Mouse (Mus musculus): ENCODE data around the gene Iqgap2.

Iqgap2 gene

GRCm38 (mm10) chr13:95697874-95698273 is 193.8 kb downstream of the Iqgap2 start:
- no peak for DNase-seq

DNA sequence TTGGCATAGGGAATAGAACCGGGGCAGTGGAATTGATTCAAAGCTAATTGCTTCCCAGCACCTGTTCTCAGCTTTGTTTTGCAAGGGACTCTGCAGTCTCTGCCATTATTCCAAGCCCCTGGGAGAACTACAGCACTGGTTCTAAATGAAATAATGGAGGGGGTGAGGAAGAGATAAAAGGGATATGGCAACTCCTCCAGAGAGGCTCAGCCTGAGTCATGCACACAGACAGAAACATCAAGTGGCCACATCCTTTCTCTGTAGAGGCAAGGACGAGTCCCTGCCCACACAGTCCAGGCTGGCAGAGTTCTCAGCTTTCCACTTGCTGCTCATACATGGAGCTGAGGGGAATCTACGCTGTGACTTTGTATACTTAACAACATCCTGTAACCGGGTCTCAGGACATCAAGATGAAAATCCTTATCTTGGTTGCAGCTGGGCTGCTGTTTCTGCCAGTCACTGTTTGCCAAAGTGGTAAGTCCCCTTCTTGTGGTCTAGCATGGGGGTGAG is 195.0 kb downstream of the Iqgap2 start, which contains the start of gene F2rl2:
F2rl2 (plus strand) TSS at position 200 of the 510 bp plus-strand sequence.
- DNase-seq, result peak; percentile 25

GRCm38 (mm10) chr13:95696120-95696653 is 195.5 kb downstream of the Iqgap2 start:
- no peak for DNase-seq

DNA sequence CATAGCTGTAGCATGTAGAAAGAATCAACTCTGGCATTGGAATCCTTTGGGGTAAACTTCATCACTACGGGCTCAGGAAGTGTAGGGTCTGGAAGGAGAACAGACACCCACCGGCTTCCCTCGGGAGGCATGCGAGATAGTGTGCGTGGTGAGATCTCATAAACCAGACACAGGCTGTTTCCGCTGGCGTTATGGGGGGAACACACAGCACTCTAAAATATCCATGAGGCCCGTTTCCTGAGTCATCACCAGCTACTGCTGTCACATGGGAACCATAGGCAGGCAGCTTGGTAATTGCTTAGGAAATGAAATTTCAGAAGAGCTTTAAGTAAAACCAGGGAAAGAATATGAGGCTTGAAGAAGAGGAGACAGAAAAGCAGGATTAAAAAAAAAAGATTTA is 199.5 kb downstream of the Iqgap2 start:
- DNase-seq, result no peak

GRCm38 (mm10) chr13:95688576-95688975 is 203.1 kb downstream of the Iqgap2 start:
- DNase-seq, result no peak

GRCm38 (mm10) chr13:95685736-95686135 is 206.0 kb downstream of the Iqgap2 start:
- DNase-seq, result no peak

GRCm38 (mm10) chr13:95684656-95685244 is 207.0 kb downstream of the Iqgap2 start:
- DNase-seq, result no peak

DNA sequence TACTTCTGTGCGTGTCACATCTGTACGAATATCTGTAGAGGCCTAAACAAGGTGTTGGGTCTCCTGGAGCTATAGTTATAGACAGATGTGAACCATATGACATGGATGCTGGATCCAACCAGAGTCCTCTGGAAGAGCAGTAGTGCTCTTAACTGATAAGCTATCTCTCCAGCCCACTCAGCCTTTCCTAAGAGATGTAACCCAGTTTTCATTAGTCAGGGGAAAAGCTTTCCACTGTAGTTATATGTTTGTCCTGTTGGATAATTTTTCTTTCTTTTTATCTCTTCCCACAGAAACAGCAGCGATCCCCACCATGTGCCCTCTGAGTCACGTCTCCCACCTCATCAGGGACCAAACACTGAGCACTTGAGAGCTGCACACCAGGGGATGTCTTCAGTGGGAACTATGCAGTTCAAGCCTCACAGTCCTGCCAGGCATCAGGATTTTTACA is 212.2 kb downstream of the Iqgap2 start:
- DNase-seq, result no peak

GRCm38 (mm10) chr13:95679078-95679477 is 212.6 kb downstream of the Iqgap2 start:
- DNase-seq, result no peak

DNA sequence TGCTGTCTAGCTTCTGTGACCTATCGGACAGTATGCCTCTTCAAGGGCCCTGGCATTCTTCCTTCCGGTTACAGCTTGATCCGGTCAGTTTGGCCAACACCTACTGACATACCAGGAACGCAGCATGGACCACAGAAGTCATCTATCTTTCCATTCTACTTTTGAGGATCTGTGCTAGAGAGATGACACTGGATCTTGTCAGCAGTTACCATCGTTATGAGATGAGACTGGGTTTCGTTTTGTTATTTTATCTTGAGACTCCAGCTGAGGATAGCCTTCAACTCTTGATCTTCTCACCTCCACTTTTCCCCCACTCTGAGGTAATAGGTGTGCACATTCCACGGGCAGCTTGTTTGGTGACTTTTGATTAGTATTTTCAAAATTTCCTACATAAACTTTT is 219.3 kb downstream of the Iqgap2 start:
- no peak for DNase-seq

GRCm38 (mm10) chr13:95671108-95671897 is 220.4 kb downstream of the Iqgap2 start:
- DNase-seq, result no peak

GRCm38 (mm10) chr13:95670534-95670933 is 221.2 kb downstream of the Iqgap2 start:
- no peak for DNase-seq

DNA sequence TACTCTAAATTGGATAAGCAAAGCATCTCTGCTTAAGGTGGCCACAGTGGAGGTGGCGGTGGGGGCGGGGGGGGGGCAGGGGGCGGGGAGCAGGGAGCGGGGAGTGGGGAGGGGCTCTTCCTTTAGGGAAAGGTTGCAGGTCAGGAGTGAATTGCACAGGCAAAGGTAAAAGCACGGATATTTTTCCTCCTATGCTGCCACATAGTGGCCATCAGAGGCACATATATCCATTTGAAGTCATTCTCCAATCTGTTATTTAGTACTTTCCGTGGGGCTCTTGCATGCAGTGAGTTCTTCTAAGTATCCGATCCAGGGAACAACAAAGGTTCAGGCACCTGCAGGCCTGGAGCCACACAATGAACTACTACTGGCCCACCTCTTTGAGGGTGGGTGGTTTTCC is 224.5 kb downstream of the Iqgap2 start:
- DNase-seq, result peak; percentile 43

DNA sequence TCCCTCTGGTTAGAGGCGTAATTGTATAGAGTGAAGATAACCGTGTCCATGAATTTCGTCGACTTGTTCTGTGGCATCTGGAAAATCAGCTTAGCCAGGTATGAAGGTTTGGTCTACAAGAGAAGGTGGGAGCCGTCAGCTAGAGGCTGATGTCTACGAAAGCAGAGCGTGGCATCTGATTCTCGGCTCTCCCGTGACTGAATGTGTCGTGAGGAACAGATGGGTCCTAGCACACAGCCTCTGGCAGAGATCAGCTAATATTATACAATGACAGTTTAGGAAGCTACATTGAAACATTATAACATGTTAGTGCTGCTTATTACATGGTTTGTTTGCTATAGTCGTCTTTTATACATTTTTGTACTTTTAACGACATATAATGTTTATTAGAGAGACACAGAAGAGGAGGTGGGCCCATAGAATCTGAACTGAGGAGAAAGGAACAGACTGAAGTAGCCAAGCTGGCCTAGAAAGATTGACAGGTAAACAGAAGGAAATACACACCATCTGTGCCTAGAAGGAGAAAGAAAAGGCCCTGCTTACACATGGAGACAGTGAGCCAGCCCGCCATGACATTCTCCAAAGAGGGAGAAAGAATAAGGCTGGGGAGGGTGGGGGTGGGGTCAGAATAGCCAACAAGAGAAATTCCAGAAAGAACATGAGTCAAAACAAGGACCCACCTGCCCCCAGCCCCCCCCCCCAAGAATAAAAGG is 225.9 kb downstream of the Iqgap2 start:
- DNase-seq, result no peak

DNA sequence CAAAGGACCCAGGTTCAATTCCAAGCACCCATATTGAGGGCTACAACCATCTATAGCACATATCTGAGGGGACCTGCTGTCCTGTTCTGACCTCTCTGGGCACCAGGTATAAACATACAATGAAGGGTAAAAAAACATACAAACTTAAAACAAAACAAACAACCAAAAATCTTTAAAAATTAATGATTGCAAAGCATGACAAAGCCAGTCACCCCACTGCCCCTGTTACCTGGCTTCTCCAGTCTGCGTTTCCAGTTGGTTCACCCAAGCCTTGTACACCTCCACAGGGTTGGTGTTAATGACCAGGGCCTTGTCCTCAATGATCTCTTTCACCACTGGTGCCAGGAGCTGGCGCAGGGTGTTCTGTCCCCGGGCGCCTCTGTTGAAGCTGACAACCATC is 227.9 kb downstream of the Iqgap2 start:
- no peak for DNase-seq

DNA sequence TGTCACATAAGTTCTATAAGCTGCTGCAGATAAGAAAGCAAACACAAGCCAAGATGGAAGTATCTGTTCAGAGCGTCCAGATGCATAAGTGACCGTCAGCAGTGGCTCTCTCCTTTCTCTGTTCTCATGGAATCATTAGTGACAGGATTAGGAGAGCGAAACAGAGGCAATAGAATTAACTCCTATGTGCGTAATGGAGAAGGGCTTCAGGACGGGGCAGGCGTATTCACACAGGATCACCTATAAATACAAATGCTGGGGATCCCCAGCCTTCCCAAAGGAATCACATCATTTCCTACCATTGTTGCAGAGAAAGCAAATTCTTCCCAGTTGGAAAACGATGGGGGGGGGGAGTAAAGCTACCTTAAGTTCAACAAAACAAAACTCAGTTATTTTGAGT is 232.3 kb downstream of the Iqgap2 start:
- no peak for DNase-seq

- DNase-seq, result no peak
These were observed 234.6 kb downstream of the Iqgap2 start for GRCm38 (mm10) chr13:95657171-95657570.

GRCm38 (mm10) chr13:95655284-95655683 is 236.4 kb downstream of the Iqgap2 start:
- DNase-seq, result peak; percentile 60

GRCm38 (mm10) chr13:95653696-95654095 is 238.0 kb downstream of the Iqgap2 start:
- no peak for DNase-seq

DNA sequence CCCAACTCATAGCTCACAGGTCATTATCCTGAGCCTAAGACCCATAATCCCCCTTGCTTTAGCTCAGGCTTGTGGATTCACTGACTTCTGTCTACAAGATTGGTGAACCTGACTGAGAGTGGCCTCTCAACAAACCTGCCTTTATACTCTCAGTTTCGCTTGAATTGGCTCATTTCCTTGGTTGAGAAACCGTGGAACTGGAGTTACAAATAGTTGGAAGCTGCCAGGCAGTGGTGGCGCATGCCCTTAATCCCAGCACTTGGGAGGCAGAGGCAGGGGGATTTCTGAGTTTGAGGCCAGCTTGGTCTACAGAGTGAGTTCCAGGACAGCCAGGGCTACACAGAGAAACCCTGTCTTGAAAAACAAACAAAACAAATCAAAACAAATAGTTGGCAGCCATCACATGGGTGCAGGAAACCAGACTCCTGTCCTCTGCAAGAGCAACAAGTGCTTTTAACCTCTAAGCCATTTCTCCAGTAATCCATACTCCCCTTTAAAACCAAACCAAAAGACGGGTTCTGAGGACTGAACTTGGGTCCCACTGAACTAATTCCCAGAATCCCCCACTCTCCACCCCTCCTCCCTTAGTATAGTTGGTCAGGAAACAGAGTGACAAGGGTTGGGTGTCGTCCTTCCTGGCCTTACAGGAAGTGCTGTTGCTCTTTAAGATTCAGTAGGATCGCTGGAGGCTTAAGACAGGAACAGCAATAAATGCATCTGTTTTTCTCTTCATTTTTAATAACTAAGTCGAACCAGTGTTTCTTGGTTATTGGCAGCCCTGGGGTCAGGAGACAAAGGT is 239.7 kb downstream of the Iqgap2 start:
- peak; percentile 25 for DNase-seq

DNA sequence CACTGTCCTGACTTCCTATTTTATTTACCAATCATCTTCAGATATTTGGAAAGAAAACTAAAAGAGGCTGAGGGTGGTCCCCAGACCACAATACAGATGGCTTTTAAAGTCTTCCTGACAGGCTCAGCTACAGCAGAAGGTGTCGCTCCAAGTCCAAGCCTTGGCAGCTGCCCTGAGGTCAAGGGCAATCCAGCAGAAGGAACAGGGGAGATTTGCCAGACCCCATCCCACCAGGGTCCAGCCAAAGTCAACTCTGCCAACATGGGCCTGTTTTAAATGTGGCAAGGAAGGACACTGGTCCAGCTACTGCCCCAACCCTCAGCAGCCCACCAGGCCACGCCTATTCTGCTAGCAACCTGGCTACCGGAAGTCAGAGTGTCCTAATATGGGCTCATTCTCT is 241.8 kb downstream of the Iqgap2 start:
- DNase-seq, result no peak

DNA sequence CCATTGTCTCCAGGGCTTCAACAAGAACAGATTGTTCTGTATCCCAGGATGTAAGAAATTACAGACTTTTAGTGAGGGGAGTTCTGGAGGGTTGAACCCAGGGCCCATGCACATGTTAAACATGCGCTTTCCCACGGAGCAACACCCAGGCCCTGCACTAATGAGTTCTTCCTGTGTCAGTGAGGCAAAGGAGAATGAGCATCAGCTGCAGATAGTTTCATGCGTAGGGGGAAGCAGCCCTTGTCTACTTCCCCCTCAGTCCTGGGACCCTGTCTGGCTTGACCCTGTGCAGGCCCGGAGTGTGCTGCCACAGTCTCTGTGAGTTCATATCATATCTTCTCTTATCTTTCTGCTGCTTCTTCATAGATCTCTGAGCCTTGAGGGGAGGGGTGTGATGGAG is 244.5 kb downstream of the Iqgap2 start:
- no peak for DNase-seq

Measured in lung, postnatal 10 days (tissue).